Mouse (Mus musculus): Measurements from ENCODE around the gene Plac9a.

DNA sequence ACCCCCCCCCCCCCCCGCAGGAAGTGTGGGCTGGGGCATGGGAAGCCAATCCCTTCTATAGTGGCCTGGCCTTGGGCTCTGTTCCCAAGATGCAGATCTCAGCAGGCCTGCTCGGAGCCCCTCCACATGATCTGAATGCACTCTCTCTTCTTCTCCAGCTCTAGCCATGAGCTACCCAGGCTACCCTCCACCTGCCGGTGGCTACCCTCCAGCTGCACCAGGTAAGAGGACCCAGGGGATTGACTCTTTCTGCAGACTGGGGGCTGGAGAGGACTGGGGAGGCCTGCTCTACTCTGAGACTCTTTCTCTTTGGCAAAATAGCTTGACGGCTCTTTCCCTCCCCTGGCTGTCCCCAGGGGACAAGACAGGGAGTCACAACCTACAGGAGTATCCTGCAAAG is 34.2 kb downstream of the Plac9a start:
- TF ChIP-seq POLR2A (IDR thresholded peaks at IDR 0.05; ENCODE audit: extremely low read depth, insufficient read depth, low read length) (no peak), CTCF (IDR thresholded peaks at IDR 0.05; ENCODE audit: low read depth, low read length) (no peak)
